Mouse (Mus musculus): ENCODE measurements around the gene Rbm28. TPM values are rescaled to one million over a fixed set of nuclear protein-coding genes. Genes with fewer than 3 reads are reported as not detected.

The Rbm28 gene
- 1 to 10 TPM; 2.6 to 8.3 TPM for polyA plus RNA-seq (2012; fragmentation: generic; extraction: Trizol)

GRCm38 (mm10) chr6:29164314-29165244 lies at the start of gene Rbm28:
Gene Rbm28, minus strand, starts transcription at chr6:29165006.

GRCm38 (mm10) chr6:29178888-29179658 lies 14.3 kb upstream of the Rbm28 start, which contains the start of gene Prrt4:
Gene Prrt4, minus strand, starts transcription at chr6:29179584.

Other genes with a start within 250 kb of the Rbm28 start
- not detected for gene Lep, start 104.8 kb downstream of the Rbm28 start, polyA plus RNA-seq (2012; fragmentation: generic; extraction: Trizol)
- under 1 TPM; 0.01 to 0.09 TPM for gene Prrt4, start 14.6 kb upstream of the Rbm28 start, polyA plus RNA-seq (2012; fragmentation: generic; extraction: Trizol)
- gene Impdh1, start 51.4 kb upstream of the Rbm28 start, polyA plus RNA-seq (2012; fragmentation: generic; extraction: Trizol), result 10 to 100 TPM; 26.5 to 46.7 TPM
- 10 to 100 TPM; 12.3 to 17.6 TPM for gene Hilpda, start 107.5 kb upstream of the Rbm28 start, polyA plus RNA-seq (2012; fragmentation: generic; extraction: Trizol)
- under 1 TPM; 0.57 to 0.96 TPM for gene Fam71f2, start 114.6 kb upstream of the Rbm28 start, polyA plus RNA-seq (2012; fragmentation: generic; extraction: Trizol)
- gene Fam71f1, start 154.1 kb upstream of the Rbm28 start, polyA plus RNA-seq (2012; fragmentation: generic; extraction: Trizol), result under 1 TPM; 0.70 to 0.89 TPM
- 100 to 1,000 TPM in 1 of 2 experiments, 10 to 100 TPM in 1; 16.2 to 300 TPM for gene Calu, start 183.1 kb upstream of the Rbm28 start, polyA plus RNA-seq (2012; fragmentation: generic; extraction: Trizol)
- 1 to 10 TPM in 1 of 2 experiments, under 1 TPM in 1; 0.35 to 2.2 TPM for gene Opn1sw, start 223.5 kb upstream of the Rbm28 start, polyA plus RNA-seq (2012; fragmentation: generic; extraction: Trizol)
- gene Ccdc136, start 231.3 kb upstream of the Rbm28 start, polyA plus RNA-seq (2012; fragmentation: generic; extraction: Trizol), result 10 to 100 TPM in 1 of 2 experiments, 1 to 10 TPM in 1; 9.7 to 26.6 TPM

Data from C3H10T1/2 (cell line).